Mouse (Mus musculus) WW6 (cell line): ENCODE results near the gene Syngr4.
"Not testable (repeated sequence)": the region's sequence is repeated elsewhere in the genome, so short reads cannot be mapped to it uniquely, and the experiment has no call there.

ENCODE experiments used
- DNase-seq: peaks from one replicate; pipeline ENCODE4 v3.0.0-alpha.2; 2013; ENCODE audit warnings: low read depth, low spot score

Syngr4 gene

GRCm38 (mm10) chr7:45916056-45917003, 19.8 kb upstream of the Syngr4 start:
- no peak for DNase-seq

GRCm38 (mm10) chr7:45915011-45915410, 18.5 kb upstream of the Syngr4 start:
- DNase-seq, result no peak

GRCm38 (mm10) chr7:45914067-45914466, 17.6 kb upstream of the Syngr4 start:
- no peak for DNase-seq

- no peak for DNase-seq
Measured at GRCm38 (mm10) chr7:45909145-45909544, 12.6 kb upstream of the Syngr4 start.

GRCm38 (mm10) chr7:45908384-45908783, 11.9 kb upstream of the Syngr4 start:
- DNase-seq, result no peak

- no peak for DNase-seq
Measured at GRCm38 (mm10) chr7:45906622-45907021, 10.1 kb upstream of the Syngr4 start.

- no peak for DNase-seq
Measured at GRCm38 (mm10) chr7:45902481-45903002, 6.0 kb upstream of the Syngr4 start.

- DNase-seq, result no peak
Measured at GRCm38 (mm10) chr7:45901562-45901961, 5.0 kb upstream of the Syngr4 start.

GRCm38 (mm10) chr7:45898125-45898524, 1.6 kb upstream of the Syngr4 start:
- DNase-seq, result not testable (repeated sequence)

- no peak for DNase-seq
Measured at GRCm38 (mm10) chr7:45897258-45897757, 794 bp upstream of the Syngr4 start.

- DNase-seq, result no peak
Measured at GRCm38 (mm10) chr7:45895931-45896516, 490 bp downstream of the Syngr4 start.

- no peak for DNase-seq
Measured at GRCm38 (mm10) chr7:45892651-45893050, 3.9 kb downstream of the Syngr4 start.

GRCm38 (mm10) chr7:45887246-45887645, 9.3 kb downstream of the Syngr4 start:
- no peak for DNase-seq

GRCm38 (mm10) chr7:45881011-45881410, 15.5 kb downstream of the Syngr4 start:
- DNase-seq, result no peak

GRCm38 (mm10) chr7:45880531-45880930, 16.0 kb downstream of the Syngr4 start:
- DNase-seq, result no peak

GRCm38 (mm10) chr7:45878278-45878677, 18.2 kb downstream of the Syngr4 start, which contains the start of gene Grin2d:
Grin2d (minus strand) TSS chr7:45878378.
- not testable (repeated sequence) for DNase-seq

- no peak for DNase-seq
Measured at GRCm38 (mm10) chr7:45876895-45877294, 19.6 kb downstream of the Syngr4 start.

- no peak for DNase-seq
Measured at GRCm38 (mm10) chr7:45873061-45873947, 23.2 kb downstream of the Syngr4 start.

GRCm38 (mm10) chr7:45872624-45873023, 23.9 kb downstream of the Syngr4 start, which contains the start of gene Kdelr1:
Kdelr1 (plus strand) TSS chr7:45872772.
- DNase-seq, result peak; percentile 69

- DNase-seq, result no peak
Measured at GRCm38 (mm10) chr7:45870282-45871058, 26.0 kb downstream of the Syngr4 start.
